Mouse (Mus musculus) hindbrain, embryonic 14.5 days (tissue): ENCODE results near the gene Chd6. TPM values are rescaled to one million over a fixed set of nuclear protein-coding genes. Genes with fewer than 3 reads are reported as not detected.
"Not testable (repeated sequence)": the region's sequence is repeated elsewhere in the genome, so short reads cannot be mapped to it uniquely, and the experiment has no call there.

Source experiments
- ATAC-seq: fragments of 200-750 bp; cut with Nextera tagmentation; 2 replicates; pipeline ENCODE4 v1.8.0; 2017; ENCODE audit warnings: moderate number of reproducible peaks, mild to moderate bottlenecking, moderate TSS enrichment, moderate library complexity; ENCODE audit not compliant: low FRiP score
- DNase-seq: peaks from one replicate; pipeline ENCODE4 v3.0.0-alpha.2; 2015; ENCODE audit warnings: low spot score
- H3K27ac ChIP-seq: fragments of 300-500 bp; sonication (generic); 2 replicates; pipeline ENCODE4 v1.5.1; 2014; ENCODE audit warnings: mild to moderate bottlenecking, moderate library complexity
- H3K27me3 ChIP-seq: fragments of 300-500 bp; sonication (generic); 2 replicates; pipeline ENCODE4 v1.6.1; 2014; ENCODE audit warnings: mild to moderate bottlenecking, low read length, mixed read lengths; ENCODE audit not compliant: control insufficient read depth, insufficient read depth
- H3K36me3 ChIP-seq: fragments of 300-500 bp; sonication (generic); replicated peaks from 2 replicates; pipeline ENCODE4 v1.6.1; 2014; ENCODE audit not compliant: control insufficient read depth, insufficient read depth
- H3K4me1 ChIP-seq: fragments of 300-500 bp; sonication (generic); replicated peaks from 2 replicates; pipeline ENCODE4 v1.6.1; 2014; ENCODE audit warnings: antibody characterized with exemption, low read length, mixed read lengths; ENCODE audit not compliant: control insufficient read depth, insufficient read depth
- H3K4me2 ChIP-seq: fragments of 300-500 bp; sonication (generic); replicated peaks from 2 replicates; pipeline ENCODE4 v1.6.1; 2014; ENCODE audit warnings: mild to moderate bottlenecking, moderate library complexity
- H3K4me3 ChIP-seq: fragments of 300-500 bp; sonication (generic); replicated peaks from 2 replicates; pipeline ENCODE4 v1.5.1; 2014; ENCODE audit warnings: mild to moderate bottlenecking, low read length
- H3K9ac ChIP-seq: fragments of 300-500 bp; sonication (generic); 2 replicates; pipeline ENCODE4 v1.6.1; 2014
- H3K9me3 ChIP-seq: fragments of 300-500 bp; sonication (generic); 2 replicates; pipeline ENCODE4 v1.6.1; 2016; ENCODE audit warnings: low read length; ENCODE audit not compliant: control insufficient read depth
- WGBS: fragments of 180-500 bp; shearing (Covaris S2); extraction: QIAGEN DNeasy Blood & Tissue Kit; methylation state at CpG from one replicate; pipeline ENCODE4 v1.1.7; 2014; 5-methylcytosine and 5-hydroxymethylcytosine counted together
- polyA plus RNA-seq: library from polyadenylated mRNA; unstranded; fragments of >200 nt; fragmentation: Nextera tagmentation; extraction: Ambion mirVana; gene quantifications from 2 replicates; pipeline ENCODE4 v1.2.1, GENCODE M21; 2014

Chd6 gene
- polyA plus RNA-seq, 1 experiment from 2014 or later = 31.5 TPM

DNA sequence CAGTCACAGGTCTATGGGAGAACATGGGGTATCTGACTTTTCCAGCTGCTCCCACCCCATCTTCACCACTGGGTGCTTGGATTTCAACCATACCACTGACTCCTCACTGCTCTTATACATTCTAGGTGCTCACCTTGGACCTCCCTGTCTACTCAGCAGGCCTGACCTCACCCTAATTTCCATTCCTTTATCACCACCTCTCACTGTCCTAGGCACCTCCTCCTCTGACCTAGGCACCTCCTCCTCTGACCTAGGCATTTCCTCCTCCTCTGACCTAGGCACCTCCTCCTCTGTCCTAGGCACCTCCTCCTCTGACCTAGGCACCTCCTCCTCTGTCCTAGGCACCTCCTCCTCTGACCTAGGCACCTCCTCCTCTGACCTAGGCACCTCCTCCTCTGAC, 151.6 kb downstream of the Chd6 start:
- not testable (repeated sequence) for H3K27ac ChIP-seq, H3K27me3 ChIP-seq, ATAC-seq, H3K4me1 ChIP-seq, H3K4me3 ChIP-seq, H3K9ac ChIP-seq, H3K4me2 ChIP-seq, DNase-seq, H3K9me3 ChIP-seq
- peaks cover 86% of the 10 kb centered on the region for H3K36me3 ChIP-seq

DNA sequence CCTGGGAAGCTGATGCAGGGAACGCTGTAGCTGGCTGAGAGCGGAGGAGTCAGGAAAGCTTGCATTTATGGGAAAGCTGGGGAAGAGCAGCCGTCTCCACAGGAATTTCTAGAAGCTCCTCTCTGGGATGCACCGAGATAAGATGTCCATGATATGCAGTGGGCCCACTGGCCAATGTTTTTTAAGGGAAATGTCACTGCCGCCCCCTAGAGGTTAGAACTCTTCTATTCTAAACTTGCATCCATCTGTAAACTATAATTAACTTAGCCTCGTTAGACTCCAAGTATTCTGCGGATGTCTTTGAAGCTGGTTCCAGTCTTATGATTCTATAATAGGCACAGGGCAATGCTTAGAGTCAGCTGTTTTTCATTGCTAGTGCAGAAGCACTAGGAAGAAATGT, 153.5 kb downstream of the Chd6 start:
- no peak for DNase-seq
- no peak overlapping the region for H3K27ac ChIP-seq
- no peak for ATAC-seq
- no peaks in the 10 kb centered on the region for H3K4me1 ChIP-seq
- H3K4me2 ChIP-seq = no peak overlapping the region
- 78% methylated on average over 7 of the region's 7 CpGs for WGBS
- H3K27me3 ChIP-seq = no peaks in the 10 kb centered on the region
- H3K9ac ChIP-seq = no peak overlapping the region
- H3K9me3 ChIP-seq = no peaks in the 10 kb centered on the region
- peaks cover 86% of the 10 kb centered on the region for H3K36me3 ChIP-seq
- H3K4me3 ChIP-seq = no peak overlapping the region

DNA sequence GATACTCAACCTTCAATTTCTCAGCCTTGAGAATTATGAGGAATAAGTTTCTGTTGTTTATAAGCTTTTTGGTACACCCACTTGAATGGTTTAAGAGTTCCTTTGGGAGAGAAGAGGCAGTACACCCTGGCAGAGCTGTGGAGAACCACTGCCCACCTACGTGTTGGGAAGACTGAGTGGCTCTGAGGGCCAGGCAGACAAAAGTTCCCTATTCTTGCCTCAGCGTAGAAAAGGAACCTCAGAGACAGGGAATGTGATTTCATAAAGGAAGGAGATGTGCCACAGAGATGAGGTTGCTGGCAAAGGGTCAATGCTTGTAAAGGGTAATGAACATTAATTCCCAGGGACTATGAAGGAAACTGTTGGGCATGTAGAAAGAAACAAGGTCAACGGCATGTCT, 154.3 kb downstream of the Chd6 start:
- no peak overlapping the region for H3K4me2 ChIP-seq
- H3K27ac ChIP-seq = no peak overlapping the region
- H3K9me3 ChIP-seq = no peaks in the 10 kb centered on the region
- WGBS = 90% methylated on average over 3 of the region's 3 CpGs
- ATAC-seq (no peak), DNase-seq (no peak)
- no peaks in the 10 kb centered on the region for H3K4me1 ChIP-seq
- H3K27me3 ChIP-seq = no peaks in the 10 kb centered on the region
- H3K9ac ChIP-seq = no peak overlapping the region
- no peak overlapping the region for H3K4me3 ChIP-seq
- H3K36me3 ChIP-seq = peaks cover 87% of the 10 kb centered on the region

DNA sequence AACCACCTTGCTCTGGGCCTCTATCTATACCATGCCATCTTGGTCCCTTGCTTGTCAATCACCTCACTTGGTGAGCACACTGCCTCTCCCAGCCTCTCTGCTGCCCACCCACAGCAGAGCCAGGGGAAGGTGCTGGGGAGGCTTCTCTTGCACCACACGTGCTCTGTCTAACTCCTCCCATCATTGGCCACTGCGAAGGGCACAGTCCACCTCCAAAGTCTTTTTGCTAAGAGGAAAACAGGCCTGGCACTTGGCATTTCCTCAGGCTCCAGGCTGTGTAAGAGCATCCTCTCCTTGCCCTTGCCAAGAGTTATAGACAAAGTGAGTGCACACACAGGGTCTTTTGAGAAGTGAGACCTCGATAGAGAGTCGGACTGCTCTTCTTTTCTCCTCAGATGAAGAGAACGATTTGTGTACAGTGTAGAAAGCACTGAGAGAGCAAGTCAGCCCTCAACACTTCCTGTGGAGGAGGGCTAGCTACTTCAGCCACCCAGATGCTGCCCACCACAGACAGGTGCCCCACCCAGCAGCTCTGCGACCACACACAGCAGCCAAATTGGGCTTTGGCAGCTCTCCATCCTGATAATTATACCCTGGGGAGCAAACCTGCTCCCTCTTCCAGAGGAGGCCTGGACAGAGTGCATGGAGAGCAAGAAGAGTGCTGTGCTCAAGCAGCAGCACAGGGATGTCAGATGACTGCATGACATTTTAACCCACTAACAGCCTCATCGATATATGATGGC, 155.6 kb downstream of the Chd6 start:
- ATAC-seq = no peak
- Histone ChIP-seq H3K27ac (no peak overlapping the region), H3K36me3 (peaks cover 88% of the 10 kb centered on the region), H3K4me2 (no peak overlapping the region), H3K4me3 (no peak overlapping the region), H3K4me1 (no peaks in the 10 kb centered on the region), H3K9ac (no peak overlapping the region), H3K27me3 (no peaks in the 10 kb centered on the region), H3K9me3 (no peaks in the 10 kb centered on the region)
- 81% methylated on average over 7 of the region's 7 CpGs for WGBS
- DNase-seq = no peak

DNA sequence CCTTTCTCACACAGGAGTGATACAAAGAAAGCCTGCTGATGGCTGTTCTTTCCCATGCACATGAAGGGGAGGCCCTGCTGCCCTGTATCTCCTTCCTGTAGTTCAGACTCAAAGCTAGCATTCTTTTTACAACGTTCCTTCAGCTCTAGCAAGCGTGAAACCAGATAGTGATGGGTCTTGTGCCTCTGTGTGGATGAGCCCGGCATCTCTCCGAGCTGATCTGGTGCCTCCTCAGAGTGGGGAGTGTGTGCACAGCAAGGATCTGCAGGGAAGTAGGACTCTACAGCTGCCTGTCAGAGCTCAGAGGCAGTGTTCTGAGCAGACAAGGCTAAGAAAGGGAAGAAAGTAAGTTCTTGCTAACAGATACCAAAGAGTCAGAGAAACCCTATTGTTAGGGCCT, 157.3 kb downstream of the Chd6 start:
- Histone ChIP-seq H3K4me3 (no peak overlapping the region), H3K27ac (no peak overlapping the region), H3K9ac (no peak overlapping the region), H3K9me3 (no peaks in the 10 kb centered on the region), H3K4me2 (no peak overlapping the region), H3K36me3 (peaks cover 86% of the 10 kb centered on the region), H3K4me1 (no peaks in the 10 kb centered on the region), H3K27me3 (no peaks in the 10 kb centered on the region)
- DNase-seq = no peak
- 80% methylated on average over 4 of the region's 4 CpGs for WGBS
- ATAC-seq = no peak

DNA sequence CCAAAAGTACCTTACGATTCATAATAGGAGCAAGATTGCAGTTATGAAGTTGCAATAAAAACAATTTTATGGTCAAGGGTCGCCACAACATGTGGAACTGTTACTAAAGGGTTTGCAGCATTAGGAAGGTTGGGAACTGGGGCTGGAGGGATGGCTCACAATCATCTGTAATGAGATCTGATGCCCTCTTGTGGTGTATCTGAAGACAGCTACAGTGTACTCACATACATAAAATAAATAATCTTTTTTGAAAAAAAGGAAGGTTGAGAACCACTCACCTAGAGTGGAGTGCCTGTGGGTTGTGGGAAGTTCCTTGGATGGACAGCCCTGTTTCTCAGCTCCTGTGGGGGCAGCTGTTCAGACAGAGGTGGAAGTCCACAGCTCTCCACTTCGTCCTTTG, 166.4 kb downstream of the Chd6 start:
- ATAC-seq (no peak), DNase-seq (no peak)
- Histone ChIP-seq H3K36me3 (peaks cover 11% of the 10 kb centered on the region), H3K4me3 (no peak overlapping the region), H3K27me3 (no peaks in the 10 kb centered on the region), H3K27ac (no peak overlapping the region), H3K9me3 (no peaks in the 10 kb centered on the region), H3K4me1 (no peaks in the 10 kb centered on the region), H3K4me2 (no peak overlapping the region), H3K9ac (no peak overlapping the region)
- 70% methylated on average over 3 of the region's 3 CpGs for WGBS

DNA sequence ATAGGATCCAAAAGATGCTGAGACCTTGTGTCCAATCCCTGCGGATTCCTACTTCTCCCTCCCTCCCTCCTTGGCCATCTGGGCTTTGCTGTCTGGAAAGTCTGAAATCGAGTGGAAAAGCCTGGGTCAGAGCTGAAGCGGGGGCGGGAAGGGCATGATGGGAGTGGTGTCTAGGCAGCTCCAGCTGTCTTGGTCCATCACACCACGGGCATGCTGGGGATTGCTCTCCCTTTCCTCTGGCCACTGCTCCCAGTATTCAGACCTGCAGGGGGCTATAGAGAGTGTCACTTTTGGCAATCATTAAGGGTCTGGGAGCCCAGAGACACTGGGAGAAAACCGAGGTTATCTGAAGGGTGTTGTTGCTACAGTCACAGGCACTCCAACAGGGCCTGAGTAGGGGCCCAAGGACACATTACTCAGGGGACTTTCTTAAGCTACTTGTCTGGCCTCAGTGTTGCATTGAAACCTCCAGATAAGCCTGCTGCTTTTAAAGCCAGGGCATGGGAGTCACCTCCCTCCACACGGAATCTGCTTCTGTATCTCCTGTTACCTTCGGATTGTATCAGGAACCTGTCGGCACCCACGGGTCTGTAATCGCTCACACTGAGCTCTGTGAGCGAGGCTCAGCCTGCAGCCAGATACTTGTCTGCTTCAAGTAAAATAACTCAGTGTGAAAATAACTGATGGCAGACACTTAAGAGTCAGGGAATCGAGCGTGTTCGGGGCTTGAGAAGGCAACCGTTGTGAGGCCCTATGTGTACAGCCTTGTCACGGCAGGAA, 167.8 kb downstream of the Chd6 start:
- H3K4me1 ChIP-seq = no peaks in the 10 kb centered on the region
- WGBS = 74% methylated on average over 17 of the region's 17 CpGs
- no peaks in the 10 kb centered on the region for H3K27me3 ChIP-seq
- no peak overlapping the region for H3K4me3 ChIP-seq
- no peaks in the 10 kb centered on the region for H3K9me3 ChIP-seq
- ATAC-seq (no peak), DNase-seq (no peak)
- H3K9ac ChIP-seq = no peak overlapping the region
- H3K4me2 ChIP-seq = no peak overlapping the region
- H3K27ac ChIP-seq = no peak overlapping the region
- H3K36me3 ChIP-seq = peaks cover 10% of the 10 kb centered on the region; the same call in 1 of the 2 replicates

DNA sequence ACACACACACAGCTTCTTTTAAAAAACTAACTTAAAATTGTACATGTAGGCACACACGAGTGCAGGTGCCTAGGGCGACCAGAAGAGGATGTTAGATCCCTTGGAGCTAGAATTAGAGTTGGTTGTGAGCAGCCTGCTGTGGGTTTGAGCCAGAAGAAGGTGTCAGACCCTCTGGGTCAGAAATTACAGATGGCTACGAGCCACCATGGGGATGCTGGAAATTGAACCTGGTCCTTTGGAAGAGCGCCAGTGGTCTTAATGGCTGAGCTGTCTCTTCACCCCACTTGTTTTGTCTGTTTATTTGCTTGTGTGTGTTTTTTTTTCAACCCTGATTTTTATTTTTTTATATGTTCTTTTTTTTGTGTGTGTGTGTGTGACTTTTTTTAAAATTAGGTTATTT, 174.4 kb downstream of the Chd6 start:
- H3K4me1 ChIP-seq = no peaks in the 10 kb centered on the region
- H3K4me3 ChIP-seq = no peak overlapping the region
- no peak for DNase-seq
- no peaks in the 10 kb centered on the region for H3K36me3 ChIP-seq
- WGBS = 69% methylated on average over 4 of the region's 4 CpGs
- no peaks in the 10 kb centered on the region for H3K9me3 ChIP-seq
- H3K27me3 ChIP-seq = no peaks in the 10 kb centered on the region
- no peak overlapping the region for H3K27ac ChIP-seq
- no peak overlapping the region for H3K4me2 ChIP-seq
- H3K9ac ChIP-seq = no peak overlapping the region
- no peak for ATAC-seq

DNA sequence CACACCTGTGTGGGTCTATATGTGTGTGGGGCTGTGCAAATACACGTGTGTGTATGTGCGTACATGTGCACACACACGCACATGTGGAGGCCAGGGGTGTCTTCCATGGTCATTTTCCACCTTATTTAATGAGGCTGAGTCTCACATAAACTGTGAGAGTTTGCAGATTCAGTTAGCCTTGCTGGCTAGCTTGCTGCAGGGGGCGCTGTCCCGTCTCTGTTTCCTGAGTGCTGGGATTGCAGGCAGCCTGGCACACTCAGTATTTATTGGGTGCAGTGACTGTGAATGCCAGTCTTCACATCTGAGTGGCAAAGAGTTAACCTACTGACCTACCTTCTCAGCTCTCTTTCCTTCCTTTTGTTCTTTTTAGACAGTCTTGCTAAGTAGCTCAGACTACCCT, 175.0 kb downstream of the Chd6 start:
- DNase-seq (no peak), ATAC-seq (no peak)
- no peak overlapping the region for H3K4me2 ChIP-seq
- 68% methylated on average over 5 of the region's 5 CpGs for WGBS
- H3K36me3 ChIP-seq = no peaks in the 10 kb centered on the region
- H3K9me3 ChIP-seq = no peaks in the 10 kb centered on the region
- H3K27me3 ChIP-seq = no peaks in the 10 kb centered on the region
- no peak overlapping the region for H3K4me3 ChIP-seq
- H3K27ac ChIP-seq = no peak overlapping the region
- no peaks in the 10 kb centered on the region for H3K4me1 ChIP-seq
- H3K9ac ChIP-seq = no peak overlapping the region
